In the genomic region with DNA sequence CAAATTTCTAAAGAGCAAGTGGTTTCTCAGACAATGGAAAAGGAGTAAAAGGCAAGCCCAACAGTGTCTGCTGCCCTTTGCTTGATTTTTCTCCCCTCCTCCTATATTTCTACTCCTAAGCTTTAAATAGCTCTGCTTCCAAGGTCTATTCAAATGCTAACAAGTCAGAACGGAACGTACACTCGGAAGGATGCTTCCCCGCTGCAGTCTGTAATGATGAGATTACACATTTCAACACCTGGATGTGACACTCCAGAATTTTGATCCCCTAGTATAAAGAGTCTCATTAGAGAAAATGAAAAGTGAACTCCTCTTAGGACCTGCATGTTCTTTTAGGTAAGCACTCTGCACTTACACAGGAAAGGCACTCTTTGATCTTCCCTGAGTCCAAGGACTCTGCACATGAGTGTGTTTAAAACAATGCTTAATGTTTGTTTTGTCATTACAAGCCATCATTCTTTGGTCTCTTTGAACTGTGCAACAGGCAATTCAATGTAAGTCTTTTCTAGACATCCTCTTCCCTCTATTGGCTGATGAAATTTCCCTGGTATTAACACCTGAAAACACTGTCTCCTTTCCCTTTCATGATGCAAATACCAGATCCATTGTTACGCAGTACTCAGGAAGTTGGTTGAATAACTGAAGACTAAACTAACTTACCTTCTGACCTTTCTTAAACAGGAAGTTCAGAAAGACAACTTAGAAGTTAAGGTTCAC, we compare ENCODE assay signal across 25 mouse cellular contexts.
DNase-seq lines count a peak whose midpoint lies in the region; ATAC-seq and TF ChIP-seq lines count a peak whose summit lies in the region.
"Had no signal": no experiment of that assay in that cellular context is flagged by ENCODE, and none has a peak within 500 bp of the region (broad histone marks: within the 10 kb centered on the region; RNA-seq: fewer than 3 reads in every experiment).

No protein-coding gene starts in this region.

- 0 out of 2 replicates have a peak overlapping the region, but pooled peaks have one; percentile 6 for H3K4me3 ChIP-seq in heart, embryonic 13.5 days
- H3K4me3 ChIP-seq in lung, embryonic 15.5 days, result no peak overlapping the region
- H3K4me3 ChIP-seq in ES-E14 (ENCODE audit: insufficient read depth in 1 of 2, low read depth in 1 of 2, low read length in 2 of 2, poor library complexity in 1 of 2, severe bottlenecking in 1 of 2), result no peak overlapping the region
- H3K4me3 ChIP-seq: embryonic facial prominence, embryonic 12.5 days; forebrain, embryonic 13.5 days; heart, adult 2 months; hindbrain, embryonic 13.5 days; liver, embryonic 13.5 days; stomach, embryonic 15.5 days had no signal

- in situ Hi-C loops in ES-E14 (cut with MboI; ENCODE audit: low sequenced_read_pairs in 2 of 2, unreplicated experiment in 2 of 2), result no loop called here

- H3K36me3 ChIP-seq in heart, embryonic 13.5 days, result no peaks in the 10 kb centered on the region
- no peaks in the 10 kb centered on the region for H3K36me3 ChIP-seq in lung, embryonic 15.5 days
- H3K36me3 ChIP-seq in ES-E14 (ENCODE audit: control insufficient read depth, insufficient read depth, low read length, poor library complexity, severe bottlenecking), result no peaks in the 10 kb centered on the region
- H3K36me3 ChIP-seq: embryonic facial prominence, embryonic 12.5 days; hindbrain, embryonic 13.5 days; liver, embryonic 13.5 days; stomach, embryonic 15.5 days had no signal

- H3K9ac ChIP-seq in heart, embryonic 13.5 days, result no peak overlapping the region
- H3K9ac ChIP-seq in lung, embryonic 15.5 days, result no peak overlapping the region
- H3K9ac ChIP-seq in ES-E14 (ENCODE audit: insufficient read depth, low read depth, low read length, poor library complexity, severe bottlenecking), result no peak overlapping the region
- H3K9ac ChIP-seq: embryonic facial prominence, embryonic 12.5 days; forebrain, embryonic 13.5 days; hindbrain, embryonic 13.5 days; liver, embryonic 13.5 days; stomach, embryonic 15.5 days had no signal

- peak overlapping the region; percentile 51 for H3K4me2 ChIP-seq in heart, embryonic 13.5 days
- H3K4me2 ChIP-seq in lung, embryonic 15.5 days, result no peak overlapping the region
- H3K4me2 ChIP-seq: embryonic facial prominence, embryonic 12.5 days; forebrain, embryonic 13.5 days; hindbrain, embryonic 13.5 days; liver, embryonic 13.5 days; stomach, embryonic 15.5 days had no signal

- no peak for ATAC-seq in heart, embryonic 13.5 days (ENCODE audit: extremely low read depth, insufficient number of reproducible peaks, low FRiP score, low TSS enrichment)
- no peak for ATAC-seq in lung, embryonic 15.5 days (ENCODE audit: borderline replicate concordance, extremely low read depth, low FRiP score, low TSS enrichment)
- ATAC-seq: forebrain, embryonic 13.5 days; midbrain, embryonic 16.5 days had no signal

- no peak for DNase-seq in heart, adult 8-10 months (ENCODE audit: low spot score)
- no peak for DNase-seq in lung, postnatal 36 days
- DNase-seq in ES-E14 (ENCODE audit: low read depth, low spot score) (peak; percentile 69), ZHBTc4 (ENCODE audit: low read depth, low spot score) (peak; percentile 91)
- no peak for DNase-seq in spleen, adult 12 weeks (ENCODE audit: low spot score)
- DNase-seq in left cerebral cortex, adult 9 months (ENCODE audit: low spot score in 2 of 2), result no peak
- DNase-seq: adrenal gland, adult 2 months; cerebellum, adult 11-12 months; cerebellum, postnatal 10 days; gastrocnemius, postnatal 10 days; heart, adult 2 months; kidney, adult 11 months; layer of hippocampus, adult 9-11 months; liver, embryonic 13.5 days; right cerebral cortex, adult 18-20 months; right cerebral cortex, postnatal 4 days; thymus, postnatal 25 days had no signal

- 28% methylated on average over 5 of the region's 5 CpGs for WGBS in heart, embryonic 13.5 days
- WGBS in lung, embryonic 15.5 days, result 36% methylated on average over 5 of the region's 5 CpGs

- H3K9me3 ChIP-seq in heart, embryonic 13.5 days, result no peaks in the 10 kb centered on the region
- no peaks in the 10 kb centered on the region for H3K9me3 ChIP-seq in lung, embryonic 15.5 days
- H3K9me3 ChIP-seq in ES-E14 (ENCODE audit: control insufficient read depth, insufficient read depth, low read depth, low read length), result no peaks in the 10 kb centered on the region
- H3K9me3 ChIP-seq: embryonic facial prominence, embryonic 12.5 days; forebrain, embryonic 13.5 days; hindbrain, embryonic 13.5 days; liver, embryonic 13.5 days; stomach, embryonic 15.5 days had no signal

- H3K27me3 ChIP-seq in heart, embryonic 13.5 days (replicated peaks), result peaks cover 12% of the 10 kb centered on the region
- no peaks in the 10 kb centered on the region for H3K27me3 ChIP-seq in lung, embryonic 15.5 days
- H3K27me3 ChIP-seq: embryonic facial prominence, embryonic 12.5 days; forebrain, embryonic 13.5 days; hindbrain, embryonic 13.5 days; liver, embryonic 13.5 days; stomach, embryonic 15.5 days had no signal

- H3K4me1 ChIP-seq in heart, embryonic 13.5 days, result peaks cover 32% of the 10 kb centered on the region
- H3K4me1 ChIP-seq in lung, embryonic 15.5 days, result peaks cover 20% of the 10 kb centered on the region
- H3K4me1 ChIP-seq in ES-E14 (ENCODE audit: control insufficient read depth in 2 of 2, insufficient read depth in 2 of 2, low read length in 2 of 2, poor library complexity in 1 of 2), result peaks cover 10 to 12% of the 10 kb centered on the region in 2 experiments
- H3K4me1 ChIP-seq: hindbrain, embryonic 13.5 days; liver, embryonic 13.5 days; stomach, embryonic 15.5 days had no signal

- peak overlapping the region; percentile 61 for H3K27ac ChIP-seq in heart, embryonic 13.5 days (replicated peaks)
- H3K27ac ChIP-seq in lung, embryonic 15.5 days, result peak overlapping the region; percentile 11
- H3K27ac ChIP-seq in ES-E14 (ENCODE audit: insufficient read depth, low read depth, low read length, poor library complexity, severe bottlenecking), result peak overlapping the region; percentile 80; the same call in 1 of the 2 replicates
- H3K27ac ChIP-seq: embryonic facial prominence, embryonic 12.5 days; forebrain, embryonic 13.5 days; heart, adult 2 months; hindbrain, embryonic 13.5 days; liver, embryonic 13.5 days; macrophage; stomach, embryonic 15.5 days had no signal

TF ChIP-seq in ES-E14, 5 proteins besides CTCF, POLR2A, EP300 and RAD21:
- no peak for TF ChIP-seq HCFC1 (IDR thresholded peaks at IDR 0.05; ENCODE audit: borderline replicate concordance, insufficient read depth, low read length)
- no peak for TF ChIP-seq CHD2 (IDR thresholded peaks at IDR 0.05; ENCODE audit: low read depth, low read length)
- no peak for TF ChIP-seq MAFK (IDR thresholded peaks at IDR 0.05; ENCODE audit: insufficient read depth, low read depth, low read length)
- TF ChIP-seq ZC3H11A (IDR thresholded peaks at IDR 0.05; ENCODE audit: borderline replicate concordance, low read depth, low read length), result no peak
- no peak for TF ChIP-seq ZNF384 (IDR thresholded peaks at IDR 0.05; ENCODE audit: low read depth, low read length)

Comparison
In these comparisons a context has a peak if more than half of its experiments do, and no peak if none do; other contexts are left out.
1. H3K27ac ChIP-seq: peak in every context shown above with its lines; median percentile 80 in ES-E14; 61 in heart, embryonic 13.5 days; 11 in lung, embryonic 15.5 days.
2. DNase-seq: peak in ES-E14 (single experiment) and ZHBTc4 (single experiment); none in heart, adult 8-10 months (single experiment), lung, postnatal 36 days (single experiment), spleen, adult 12 weeks (single experiment) and left cerebral cortex, adult 9 months (0 of 2).